Mouse (Mus musculus) liver, embryonic 14.5 days (tissue): Measurements from ENCODE around the gene Fam84a.

Experiments used
- CTCF ChIP-seq: IDR thresholded peaks from 2 replicates; pipeline ENCODE4 v1.5.1; 2016; ENCODE audit warnings: antibody characterized with exemption, low read depth, control low read depth
- EP300 ChIP-seq: IDR thresholded peaks from 2 replicates; pipeline ENCODE4 v1.6.1; 2016; ENCODE audit warnings: antibody characterized with exemption, low read depth

- no peak for TF ChIP-seq CTCF
- no peak for TF ChIP-seq EP300
Observed at GRCm38 (mm10) chr12:14164936-14165335, 13.1 kb upstream of the Fam84a start.
